Mouse (Mus musculus) forebrain, embryonic 10.5 days (tissue): Measurements from ENCODE around the gene Zfp518a. TPM values are rescaled to one million over a fixed set of nuclear protein-coding genes. Genes with fewer than 3 reads are reported as not detected.

Experiments
- DNase-seq: peaks from one replicate; pipeline ENCODE4 v3.0.0-alpha.2; 2017; ENCODE audit warnings: low spot score; ENCODE audit errors: extremely low spot score
- H3K27ac ChIP-seq: fragments of 300-500 bp; sonication (generic); 2 replicates; pipeline ENCODE4 v1.5.1; 2016; ENCODE audit warnings: mild to moderate bottlenecking
- H3K27me3 ChIP-seq: fragments of 300-500 bp; sonication (generic); 2 replicates; pipeline ENCODE4 v1.6.1; 2016; ENCODE audit warnings: mild to moderate bottlenecking; ENCODE audit not compliant: poor library complexity, severe bottlenecking
- H3K36me3 ChIP-seq: fragments of 300-500 bp; sonication (generic); replicated peaks from 2 replicates; pipeline ENCODE4 v1.6.1; 2016; ENCODE audit warnings: mild to moderate bottlenecking, moderate library complexity
- H3K4me1 ChIP-seq: fragments of 300-500 bp; sonication (generic); 2 replicates; pipeline ENCODE4 v1.6.1; 2016
- H3K4me3 ChIP-seq: fragments of 300-500 bp; sonication (generic); 2 replicates; pipeline ENCODE4 v1.5.1; 2016; ENCODE audit warnings: mild to moderate bottlenecking, moderate library complexity
- H3K9me3 ChIP-seq: fragments of 300-500 bp; sonication (generic); 2 replicates; pipeline ENCODE4 v1.6.1; 2016; ENCODE audit warnings: mild to moderate bottlenecking, moderate library complexity
- WGBS: fragments of 180-500 bp; shearing (Covaris S2); methylation state at CpG from one replicate; pipeline ENCODE4 v1.1.7; 2016; 5-methylcytosine and 5-hydroxymethylcytosine counted together
- microRNA-seq: library from miRNA; unstranded; fragments of <30 nt; microRNA quantifications from one replicate; pipeline ENCODE4, GENCODE M21; 2017
- polyA plus RNA-seq: library from polyadenylated mRNA; unstranded; fragments of >200 nt; fragmentation: Nextera tagmentation; extraction: Ambion mirVana; gene quantifications from 2 replicates; pipeline ENCODE4 v1.2.1, GENCODE M21; 2016

Zfp518a gene
- polyA plus RNA-seq, 1 experiment from 2014 or later = 12.0 TPM

GRCm38 (mm10) chr19:40935376-40935775, 40.9 kb downstream of the Zfp518a start:
- DNase-seq = no peak
- Histone ChIP-seq H3K36me3 (no peaks in the 10 kb centered on the region), H3K27me3 (no peaks in the 10 kb centered on the region), H3K4me1 (peaks cover 10% of the 10 kb centered on the region), H3K9me3 (peaks cover 9% of the 10 kb centered on the region), H3K4me3 (no peak overlapping the region), H3K27ac (no peak overlapping the region)
- WGBS = 40% methylated on average over 8 of the region's 8 CpGs

DNA sequence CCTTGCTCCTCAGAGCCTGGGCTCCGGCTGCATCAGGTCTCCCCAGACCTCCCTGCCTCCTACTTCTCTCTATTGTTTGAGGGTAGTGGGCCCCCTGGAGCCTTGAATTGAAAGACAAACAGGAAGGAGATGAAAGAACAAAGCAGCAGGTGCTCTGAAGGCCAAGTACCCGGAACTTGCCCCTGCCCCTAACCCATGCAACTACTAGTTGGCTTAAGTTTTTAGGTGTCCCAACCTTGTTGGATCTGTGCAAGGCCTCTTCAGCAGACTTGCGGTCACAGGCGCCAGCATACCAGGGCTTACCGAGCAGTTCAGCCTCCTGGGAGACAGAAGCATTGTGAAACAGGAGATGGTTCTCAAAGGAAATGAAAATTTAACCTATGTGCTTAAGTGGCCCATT, 41.5 kb downstream of the Zfp518a start:
- 40% methylated on average over 5 of the region's 5 CpGs for WGBS
- no peaks in the 10 kb centered on the region for H3K27me3 ChIP-seq
- no peaks in the 10 kb centered on the region for H3K36me3 ChIP-seq
- H3K4me3 ChIP-seq = no peak overlapping the region
- no peak for DNase-seq
- H3K4me1 ChIP-seq = peaks cover 10% of the 10 kb centered on the region
- H3K9me3 ChIP-seq = peaks cover 9% of the 10 kb centered on the region
- H3K27ac ChIP-seq = no peak overlapping the region; the same call in 1 of the 2 replicates

DNA sequence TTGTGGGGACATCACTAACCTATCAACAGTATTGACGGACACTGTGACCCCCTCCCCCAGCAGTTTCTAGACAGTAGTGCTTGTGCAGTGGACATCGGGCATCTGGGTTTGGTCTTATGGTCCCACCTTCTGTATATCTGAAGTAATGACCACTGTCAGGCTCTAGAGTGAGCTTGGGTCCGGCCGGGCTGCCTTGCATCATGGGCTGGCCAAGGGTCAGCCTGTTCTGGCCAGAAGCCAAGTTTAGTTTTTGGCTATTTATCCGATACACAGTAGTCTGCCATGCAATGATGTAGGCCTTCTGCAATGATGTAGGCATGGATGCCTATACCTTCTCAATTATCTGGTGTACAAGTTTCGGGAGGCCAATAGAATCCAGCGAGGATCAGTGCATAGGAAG, 49.0 kb downstream of the Zfp518a start:
- Histone ChIP-seq H3K27me3 (no peaks in the 10 kb centered on the region), H3K27ac (no peak overlapping the region), H3K4me3 (no peak overlapping the region), H3K36me3 (no peaks in the 10 kb centered on the region), H3K9me3 (peaks cover 9% of the 10 kb centered on the region), H3K4me1 (peaks cover 8% of the 10 kb centered on the region)
- WGBS = 94% methylated on average over 7 of the region's 7 CpGs
- DNase-seq = no peak

DNA sequence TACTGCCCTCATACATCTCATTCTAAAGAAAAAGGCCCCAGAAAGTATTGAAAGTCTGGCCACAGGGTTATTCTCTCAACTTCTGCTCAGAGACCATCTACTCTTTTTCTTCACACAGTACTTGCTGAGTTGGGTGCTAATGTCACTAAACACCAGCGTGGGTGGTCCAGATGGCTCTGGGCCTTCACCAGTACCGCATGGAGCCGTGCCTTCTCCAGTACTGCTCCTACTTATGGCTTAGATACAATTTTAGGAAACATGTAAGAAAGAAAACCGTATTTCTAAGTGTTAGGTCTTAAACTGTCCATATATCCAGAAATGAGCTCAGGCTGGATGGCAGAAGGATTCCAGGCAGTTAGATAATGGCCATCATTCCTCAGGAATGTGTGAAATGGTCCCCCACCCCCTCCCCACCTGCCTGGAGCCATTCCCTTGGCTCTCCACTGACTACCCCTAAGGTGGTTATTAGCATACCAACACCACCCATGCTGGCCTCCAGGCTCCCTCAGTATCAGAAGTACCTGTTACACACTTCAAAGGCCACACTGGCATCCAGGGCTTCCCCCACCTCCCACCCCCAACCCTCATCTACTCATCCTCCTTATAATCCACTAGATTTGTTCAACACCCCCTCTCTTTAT, 52.6 kb downstream of the Zfp518a start:
- Histone ChIP-seq H3K4me3 (no peak overlapping the region), H3K36me3 (no peaks in the 10 kb centered on the region), H3K9me3 (no peaks in the 10 kb centered on the region), H3K27ac (no peak overlapping the region), H3K4me1 (peaks cover 5% of the 10 kb centered on the region), H3K27me3 (no peaks in the 10 kb centered on the region)
- no peak for DNase-seq
- WGBS = 89% methylated on average over 4 of the region's 4 CpGs

- WGBS = 20% methylated on average over 1 of the region's 1 CpGs
- Histone ChIP-seq H3K4me3 (no peak overlapping the region), H3K36me3 (no peaks in the 10 kb centered on the region), H3K9me3 (no peaks in the 10 kb centered on the region), H3K4me1 (peaks cover 13% of the 10 kb centered on the region), H3K27ac (peak overlapping the region; percentile 26; the same call in 1 of the 2 replicates), H3K27me3 (no peaks in the 10 kb centered on the region)
- DNase-seq = no peak
Measured at GRCm38 (mm10) chr19:40958981-40959380, 64.5 kb downstream of the Zfp518a start.

DNA sequence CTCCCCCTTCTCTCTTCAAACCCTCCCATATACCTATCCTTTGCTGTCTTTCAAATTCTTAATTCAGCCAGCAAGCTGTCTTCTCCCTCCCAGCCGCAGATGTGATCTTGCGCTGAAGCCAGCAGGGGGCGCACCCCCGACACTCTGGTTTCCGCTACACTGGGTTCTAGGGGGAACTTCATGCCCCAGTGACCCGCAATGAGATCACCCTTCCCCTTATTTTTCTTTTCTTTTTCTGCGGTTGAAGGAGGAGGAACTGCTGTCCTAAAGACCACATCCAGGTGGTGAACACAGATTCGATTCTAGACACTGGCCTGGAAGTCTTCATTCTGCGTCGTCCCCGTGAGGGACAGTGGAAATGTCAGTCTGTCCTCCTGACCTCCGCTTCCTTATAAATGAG, 68.5 kb downstream of the Zfp518a start:
- Histone ChIP-seq H3K27ac (no peak overlapping the region), H3K4me1 (peaks cover 17% of the 10 kb centered on the region), H3K9me3 (no peaks in the 10 kb centered on the region), H3K4me3 (no peak overlapping the region), H3K27me3 (no peaks in the 10 kb centered on the region), H3K36me3 (no peaks in the 10 kb centered on the region)
- DNase-seq = peak; percentile 23
- WGBS = 53% methylated on average over 12 of the region's 12 CpGs

- WGBS = 84% methylated on average over 3 of the region's 3 CpGs
- H3K27me3 ChIP-seq = no peaks in the 10 kb centered on the region
Measured at GRCm38 (mm10) chr19:40964367-40964891, 69.9 kb downstream of the Zfp518a start.

GRCm38 (mm10) chr19:40964936-40965850, 70.7 kb downstream of the Zfp518a start:
- Histone ChIP-seq H3K9me3 (no peaks in the 10 kb centered on the region), H3K4me3 (no peak overlapping the region), H3K36me3 (no peaks in the 10 kb centered on the region), H3K27ac (no peak overlapping the region), H3K4me1 (peaks cover 5% of the 10 kb centered on the region; the same call in 1 of the 2 replicates), H3K27me3 (no peaks in the 10 kb centered on the region)
- 86% methylated on average over 6 of the region's 6 CpGs for WGBS
- no peak for DNase-seq

More at GRCm38 (mm10) chr19:40964367-40964891, 69.9 kb downstream of the Zfp518a start:
- H3K4me1 ChIP-seq = peaks cover 8% of the 10 kb centered on the region; the same call in 1 of the 2 replicates
- no peak for DNase-seq
- no peaks in the 10 kb centered on the region for H3K9me3 ChIP-seq
- H3K27ac ChIP-seq = no peak overlapping the region
- H3K36me3 ChIP-seq = no peaks in the 10 kb centered on the region
- H3K4me3 ChIP-seq = no peak overlapping the region

Small RNA genes lying within 50 kb of the gene (microRNA-seq; reads per million reads assigned to microRNA genes)
- not detected for gene Mir8092

Other genes with a start within 250 kb of the Zfp518a start
- 0.05 and 0.06 TPM in 2 replicates for gene Cc2d2b, start 146.0 kb upstream of the Zfp518a start, polyA plus RNA-seq
- 37.9 and 39.9 TPM in 2 replicates for gene Ccnj, start 63.4 kb upstream of the Zfp518a start, polyA plus RNA-seq
- 0.16 and 0.35 TPM in 2 replicates for gene Blnk, start 99.8 kb downstream of the Zfp518a start, polyA plus RNA-seq
- gene Dntt, start 134.6 kb downstream of the Zfp518a start, polyA plus RNA-seq = not detected in 2 replicates
- not detected in 2 replicates for gene Opalin, start 182.4 kb downstream of the Zfp518a start, polyA plus RNA-seq